Mouse (Mus musculus) ZHBTc4 (cell line): ENCODE results near the gene Dhx30.
"Not testable (repeated sequence)": the region's sequence is repeated elsewhere in the genome, so short reads cannot be mapped to it uniquely, and the experiment has no call there.

ENCODE experiments used
- DNase-seq: peaks from one replicate; pipeline ENCODE4 v3.0.0-alpha.2; 2011; ENCODE audit warnings: low read depth, low spot score

Gene Dhx30

DNA sequence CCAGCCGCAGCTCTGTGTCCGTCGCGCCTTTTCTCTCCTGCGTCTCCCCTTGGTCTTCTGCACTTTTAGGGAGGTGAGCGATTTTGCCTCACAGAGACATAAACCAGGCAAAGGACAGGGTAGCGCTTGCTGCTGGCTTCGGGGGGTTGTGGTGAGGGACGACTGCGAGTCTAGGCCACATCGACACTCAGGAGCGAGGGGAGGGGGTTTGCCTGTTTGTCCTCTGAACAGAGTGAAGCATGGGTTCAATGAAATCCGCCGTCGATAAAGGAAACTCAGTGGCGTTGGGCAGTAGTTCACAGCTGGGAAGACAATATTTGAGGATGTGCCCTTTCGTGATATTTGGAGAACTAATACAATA, at the start of gene Dhx30:
Dhx30 (minus strand) TSS at position 52 of the 361 bp plus-strand sequence.
- no peak for DNase-seq

DNA sequence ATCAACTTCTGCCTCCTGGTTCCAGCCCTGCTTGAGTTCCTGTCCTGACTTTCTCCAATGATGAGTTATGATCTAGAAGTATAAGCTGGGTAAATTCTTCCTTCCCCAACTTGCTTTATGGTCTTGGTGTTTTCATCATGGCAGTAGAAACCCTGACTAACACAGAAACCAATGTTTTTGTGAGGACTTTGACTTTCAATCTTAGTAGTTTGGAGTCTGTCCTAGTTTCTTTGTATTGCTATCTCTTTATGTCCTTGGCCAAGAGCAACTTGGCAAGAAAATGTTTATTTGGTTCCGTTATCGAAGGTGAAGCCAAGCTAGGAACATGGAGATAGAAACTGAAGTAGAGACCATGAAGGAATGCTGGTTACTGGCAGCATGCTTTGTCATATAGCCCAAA, 45.4 kb upstream of the Dhx30 start:
- DNase-seq = no peak

- DNase-seq = no peak
These were observed 44.8 kb upstream of the Dhx30 start for GRCm38 (mm10) chr9:110162441-110162840.

DNA sequence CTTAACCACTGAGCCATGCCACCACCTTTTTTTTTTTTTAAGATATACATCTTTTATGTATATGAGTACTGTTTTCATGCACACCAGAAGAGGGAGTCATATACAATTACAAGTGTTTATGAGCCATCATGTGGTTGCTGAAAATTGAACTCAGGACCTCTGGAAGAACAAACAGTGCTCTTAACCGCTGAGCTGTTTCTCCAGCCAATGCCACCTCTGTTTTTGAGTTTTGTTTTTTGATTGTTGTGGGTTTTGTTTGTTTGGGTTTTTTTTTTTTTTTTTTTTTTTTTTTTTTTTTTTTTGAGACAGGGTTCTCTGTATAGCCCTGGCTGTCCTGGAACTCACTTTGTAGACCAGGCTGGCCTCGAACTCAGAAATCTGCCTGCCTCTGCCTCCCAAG, 42.9 kb upstream of the Dhx30 start:
- DNase-seq = not testable (repeated sequence)

DNA sequence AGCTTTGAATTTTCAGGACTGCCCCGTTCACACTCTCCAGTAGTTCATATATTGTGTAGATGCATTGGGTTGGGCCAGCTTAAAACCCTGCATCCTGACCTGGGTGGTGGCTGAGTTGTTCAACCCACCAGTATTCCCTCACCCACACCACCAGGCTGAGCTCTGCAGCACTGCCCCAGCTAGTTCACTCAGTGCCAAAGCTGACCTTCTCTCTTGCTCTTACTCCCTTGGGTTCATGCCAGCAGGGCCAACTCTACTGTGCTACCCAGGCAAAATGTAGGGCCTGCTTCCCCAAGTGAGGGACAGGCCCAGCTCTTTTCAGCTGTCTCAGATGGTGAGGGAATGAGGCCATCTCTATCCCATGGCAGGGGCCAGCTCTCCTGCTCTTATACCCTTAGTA, 41.4 kb upstream of the Dhx30 start:
- no peak for DNase-seq

- DNase-seq = no peak
These were observed 31.0 kb upstream of the Dhx30 start for GRCm38 (mm10) chr9:110148598-110148997.

DNA sequence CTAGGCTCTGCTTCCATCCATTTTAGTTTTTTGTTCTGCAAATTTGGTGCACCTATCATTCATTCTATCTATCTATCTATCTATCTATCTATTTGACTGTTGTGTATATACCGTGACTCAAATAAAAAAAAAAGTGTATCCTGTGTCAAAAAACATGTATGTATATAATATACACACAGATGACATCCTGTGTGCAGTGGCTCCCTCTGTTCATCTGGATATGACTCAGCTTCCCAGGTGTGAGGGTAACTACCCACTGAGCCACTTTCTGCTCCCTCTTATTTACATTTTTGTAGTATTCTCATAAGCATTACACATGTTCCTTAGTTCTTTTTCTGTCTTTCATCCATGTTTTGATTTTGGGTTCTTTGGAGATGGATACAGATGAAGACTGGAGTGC, 24.5 kb upstream of the Dhx30 start:
- no peak for DNase-seq

GRCm38 (mm10) chr9:110139119-110139518, 21.5 kb upstream of the Dhx30 start:
- DNase-seq = no peak

- DNase-seq = peak; percentile 84
These were observed 16.5 kb upstream of the Dhx30 start for GRCm38 (mm10) chr9:110134176-110134575.

DNA sequence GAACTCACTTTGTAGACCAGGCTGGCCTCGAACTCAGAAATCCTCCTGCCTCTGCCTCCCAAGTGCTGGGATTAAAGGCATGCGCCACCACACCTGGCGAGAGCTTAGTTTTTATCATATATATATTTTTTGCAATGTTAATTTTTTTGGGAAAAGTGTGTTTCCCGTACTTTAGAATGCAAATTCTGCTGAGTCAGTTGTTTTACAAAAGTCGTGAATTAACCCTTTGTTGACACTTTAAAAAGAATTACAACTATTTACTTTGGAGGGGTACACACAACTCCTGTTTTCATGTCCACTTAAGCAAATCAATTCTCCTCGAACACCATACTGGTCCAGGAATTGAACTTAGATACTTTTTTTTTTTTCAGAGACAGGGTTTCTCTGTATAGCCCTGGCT, 15.3 kb upstream of the Dhx30 start:
- DNase-seq = no peak

- peak; percentile 81 for DNase-seq
These were observed 14.6 kb upstream of the Dhx30 start for GRCm38 (mm10) chr9:110132201-110132605.

- peak; percentile 100 for DNase-seq
These were observed 14.0 kb upstream of the Dhx30 start for GRCm38 (mm10) chr9:110131525-110132197.

- no peak for DNase-seq
These were observed 13.4 kb upstream of the Dhx30 start for GRCm38 (mm10) chr9:110130896-110131524.

- not testable (repeated sequence) for DNase-seq
These were observed 6.4 kb upstream of the Dhx30 start for GRCm38 (mm10) chr9:110124008-110124540.

DNA sequence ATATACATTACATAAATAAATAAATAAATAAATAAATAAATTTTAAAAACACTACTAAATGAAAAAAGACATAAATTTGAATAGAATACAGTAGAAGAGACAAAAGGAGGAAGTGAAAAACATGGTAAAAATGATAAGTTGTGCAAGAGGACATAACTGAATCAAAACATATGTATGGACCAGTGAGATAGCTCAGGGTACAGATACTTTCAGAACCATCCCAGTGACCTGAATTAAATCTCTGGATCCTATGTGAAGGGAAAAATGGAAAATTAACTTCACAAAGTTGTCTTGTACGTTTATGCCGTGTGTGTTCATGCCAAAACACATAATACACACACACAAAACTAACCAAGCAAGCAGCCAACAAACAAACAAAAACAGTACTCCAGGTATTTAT, 5.7 kb upstream of the Dhx30 start:
- no peak for DNase-seq

DNA sequence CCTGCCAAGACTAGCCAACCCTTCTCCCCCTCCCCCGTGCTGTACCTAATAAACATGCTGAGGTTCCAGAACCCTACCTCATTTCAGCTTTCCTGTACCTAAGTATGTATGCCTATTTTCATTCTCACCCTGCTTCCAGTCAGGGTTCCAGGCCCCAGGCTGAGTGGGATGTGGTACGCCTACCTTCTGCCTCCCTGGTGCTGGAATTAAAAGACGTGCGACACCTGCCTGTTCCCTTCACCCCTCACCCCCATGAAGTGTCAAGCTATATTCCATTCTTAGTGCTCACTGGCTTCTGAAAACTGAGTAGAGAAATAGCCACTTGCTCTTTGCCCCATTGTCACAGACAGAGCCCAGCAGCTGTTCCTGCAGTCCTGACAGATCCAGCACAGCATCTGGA, 3.8 kb upstream of the Dhx30 start:
- DNase-seq = no peak

- DNase-seq = no peak
These were observed 619 bp upstream of the Dhx30 start for GRCm38 (mm10) chr9:110118249-110118648.

GRCm38 (mm10) chr9:110116977-110117778, 452 bp downstream of the Dhx30 start, which contains the start of gene Smarcc1:
TSS of gene Smarcc1 (plus strand) at chr9:110117708.
- peak; percentile 96 for DNase-seq

DNA sequence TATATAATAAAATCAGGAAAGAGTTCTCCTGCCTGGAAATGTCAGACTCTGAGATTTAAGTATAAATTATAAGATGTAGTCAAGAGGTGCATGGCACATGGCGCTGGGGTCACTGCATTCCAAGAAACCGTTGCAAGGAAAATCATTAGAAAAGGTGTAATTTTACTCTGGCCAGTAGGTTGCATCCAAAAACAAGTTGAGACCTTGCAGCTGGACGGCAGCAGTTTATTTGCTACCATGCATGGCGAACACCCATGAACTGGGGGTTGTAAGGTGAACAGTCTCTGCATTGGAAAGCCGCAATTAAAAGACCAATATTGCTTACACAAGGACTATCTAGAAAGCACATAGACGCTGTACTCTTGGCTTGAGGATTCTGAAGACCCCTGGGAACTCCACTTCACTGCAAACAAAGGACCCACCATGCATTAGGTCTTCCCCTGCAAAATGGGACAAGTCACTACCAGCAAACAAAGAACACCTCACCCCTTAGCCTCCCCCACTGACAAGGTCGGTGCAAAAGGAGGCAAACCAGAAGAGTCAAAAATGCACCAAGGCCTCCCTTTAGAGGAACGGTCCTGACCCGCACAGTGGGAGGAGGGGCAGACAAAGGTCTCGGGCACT, 1.2 kb downstream of the Dhx30 start:
- DNase-seq = no peak

DNA sequence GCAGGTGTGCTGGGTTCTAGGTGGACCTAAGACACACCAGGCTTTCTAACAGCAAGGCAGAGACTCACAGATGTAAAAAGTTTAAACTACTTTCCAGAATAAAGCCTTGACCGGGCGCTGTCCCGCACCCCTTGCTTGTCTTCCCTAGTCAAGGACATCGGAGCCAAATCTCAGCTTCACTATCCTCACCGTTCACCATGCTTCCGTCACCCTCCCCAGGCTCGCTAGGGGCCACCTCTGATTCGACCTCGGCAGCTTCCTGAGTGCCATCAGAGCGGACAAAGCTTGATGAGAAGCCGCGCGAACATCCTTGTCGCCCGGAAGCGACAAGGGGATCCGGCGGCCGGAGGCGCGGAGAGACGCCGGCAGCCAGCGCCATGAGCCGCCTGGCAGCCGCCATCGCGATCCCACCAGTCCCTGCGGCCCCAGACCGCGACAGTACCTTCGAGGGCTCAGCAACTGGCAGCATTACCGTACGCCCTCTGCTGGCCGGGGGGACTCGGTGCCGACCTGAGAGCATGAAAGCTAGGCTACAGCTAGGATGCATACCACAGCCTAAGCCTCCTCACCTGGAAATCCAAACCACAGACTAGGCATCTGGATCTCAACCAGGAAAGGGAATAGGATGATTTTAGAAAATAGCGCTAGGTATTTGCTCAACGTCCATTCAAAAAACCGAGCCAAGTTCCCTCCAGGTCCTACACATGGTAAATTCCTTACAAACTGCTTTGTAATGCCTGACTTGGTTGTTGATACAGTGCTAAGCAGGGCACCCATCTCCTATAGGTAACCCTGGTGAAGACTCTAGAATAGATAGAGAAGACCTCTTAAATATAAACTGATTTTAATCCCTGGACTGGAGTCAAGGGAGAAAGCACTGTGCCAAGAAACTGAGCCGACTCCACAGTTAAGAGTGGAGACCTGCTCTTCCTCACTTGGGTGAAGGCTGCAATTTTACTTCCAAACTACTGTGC, 16.7 kb downstream of the Dhx30 start:
- DNase-seq = peak; percentile 95

DNA sequence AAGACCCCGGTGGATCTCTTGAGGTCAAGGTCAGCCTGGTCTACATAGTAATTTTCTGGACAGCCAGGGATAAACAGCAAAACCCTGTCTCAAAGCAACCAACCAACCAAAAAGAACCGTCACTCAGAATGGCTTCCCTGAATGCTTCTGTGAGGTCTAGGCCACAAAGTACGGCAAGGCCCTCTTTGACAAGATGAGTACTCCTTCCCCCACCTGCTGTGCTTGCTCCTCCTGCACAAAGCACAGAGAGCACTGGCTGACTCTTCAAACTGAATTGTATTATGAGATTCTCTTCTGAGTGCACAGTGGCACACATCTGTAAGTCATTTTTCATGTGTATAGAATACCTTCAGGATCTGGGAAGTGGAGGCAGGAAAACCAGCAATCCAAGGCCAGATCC, 19.8 kb downstream of the Dhx30 start:
- DNase-seq = peak; percentile 65
